Mouse (Mus musculus) ES-E14 (cell line): ENCODE measurements at regions not wholly inside any gene's neighbourhood (a gene's known extent, or its start where the extent isn't known, plus 50 kb on each side); places are given as distances from the start of the nearest gene placed in this dataset.

Source experiments
- MAFK ChIP-seq: IDR thresholded peaks from 2 replicates; pipeline ENCODE4 v1.6.1; 2014; ENCODE audit warnings: mild to moderate bottlenecking, low read depth, low read length, inconsistent platforms; ENCODE audit not compliant: insufficient read depth
- ZNF384 ChIP-seq: IDR thresholded peaks from 2 replicates; pipeline ENCODE4 v1.6.1; 2012; ENCODE audit warnings: low read depth, low read length, inconsistent platforms

GRCm38 (mm10) chr11:8765541-8765885, 101.2 kb upstream of the Tns3 start:
- no peak for TF ChIP-seq ZNF384
- TF ChIP-seq MAFK: no peak
